Mouse (Mus musculus): ENCODE results near the gene Acot7. TPM values are rescaled to one million over a fixed set of nuclear protein-coding genes. Genes with fewer than 3 reads are reported as not detected.

Gene Acot7
- polyA plus RNA-seq, 1 experiment from 2014 or later: 427 TPM

GRCm38 (mm10) chr4:152185510-152186204 lies 7.7 kb downstream of the Acot7 start:
- Histone ChIP-seq H3K4me1 (replicated peaks) (peaks cover 37% of the 10 kb centered on the region), H3K9ac (peak overlapping the region; percentile 23; the same call in 1 of the 2 replicates), H3K4me2 (peak overlapping the region; percentile 42), H3K4me3 (no peak overlapping the region; the same call in 1 of the 2 replicates), H3K9me3 (no peaks in the 10 kb centered on the region), H3K27ac (replicated peaks) (peak overlapping the region; percentile 74), H3K36me3 (no peaks in the 10 kb centered on the region; the same call in 1 of the 2 replicates), H3K27me3 (no peaks in the 10 kb centered on the region)
- 9% methylated on average over 19 of the region's 19 CpGs for WGBS
- peak; percentile 75 for ATAC-seq (ENCODE audit: low FRiP score, low read depth)

- Histone ChIP-seq H3K4me2 (peak overlapping the region; percentile 42), H3K9me3 (no peaks in the 10 kb centered on the region), H3K4me3 (no peak overlapping the region; the same call in 1 of the 2 replicates), H3K4me1 (replicated peaks) (peaks cover 33% of the 10 kb centered on the region), H3K27me3 (no peaks in the 10 kb centered on the region), H3K36me3 (no peaks in the 10 kb centered on the region; the same call in 1 of the 2 replicates), H3K9ac (no peak overlapping the region), H3K27ac (replicated peaks) (peak overlapping the region; percentile 74)
- ATAC-seq (ENCODE audit: low FRiP score, low read depth): no peak
- WGBS: 45% methylated on average over 14 of the region's 14 CpGs
Observed at GRCm38 (mm10) chr4:152186205-152187082, 8.5 kb downstream of the Acot7 start.

- no peak for ATAC-seq (ENCODE audit: low FRiP score, low read depth)
- Histone ChIP-seq H3K9ac (no peak overlapping the region), H3K4me2 (no peak overlapping the region), H3K4me3 (no peak overlapping the region), H3K9me3 (no peaks in the 10 kb centered on the region), H3K27me3 (no peaks in the 10 kb centered on the region), H3K4me1 (replicated peaks) (peaks cover 33% of the 10 kb centered on the region), H3K27ac (replicated peaks) (no peak overlapping the region), H3K36me3 (no peaks in the 10 kb centered on the region; the same call in 1 of the 2 replicates)
- 86% methylated on average over 9 of the region's 9 CpGs for WGBS
Observed at GRCm38 (mm10) chr4:152187142-152187541, 9.2 kb downstream of the Acot7 start.

- H3K4me2 ChIP-seq: no peak overlapping the region
- no peak overlapping the region for H3K4me3 ChIP-seq
- peaks cover 46% of the 10 kb centered on the region for H3K4me1 ChIP-seq (replicated peaks)
- ATAC-seq (ENCODE audit: low FRiP score, low read depth): no peak
- H3K27ac ChIP-seq (replicated peaks): no peak overlapping the region
- H3K36me3 ChIP-seq: no peaks in the 10 kb centered on the region
- whole genome bisulfite sequencing: 96% methylated on average over 2 of the region's 2 CpGs
- no peaks in the 10 kb centered on the region for H3K27me3 ChIP-seq
- H3K9me3 ChIP-seq: no peaks in the 10 kb centered on the region
- H3K9ac ChIP-seq: no peak overlapping the region
Observed at GRCm38 (mm10) chr4:152188651-152189050, 10.7 kb downstream of the Acot7 start.

- 91% methylated on average over 6 of the region's 6 CpGs for WGBS
- Histone ChIP-seq H3K4me2 (no peak overlapping the region), H3K4me1 (replicated peaks) (peaks cover 46% of the 10 kb centered on the region), H3K4me3 (no peak overlapping the region), H3K36me3 (no peaks in the 10 kb centered on the region), H3K27ac (replicated peaks) (no peak overlapping the region), H3K9ac (no peak overlapping the region), H3K27me3 (no peaks in the 10 kb centered on the region), H3K9me3 (no peaks in the 10 kb centered on the region)
- no peak for ATAC-seq (ENCODE audit: low FRiP score, low read depth)
Observed at GRCm38 (mm10) chr4:152189071-152189470, 11.1 kb downstream of the Acot7 start.

GRCm38 (mm10) chr4:152189691-152190090 lies 11.8 kb downstream of the Acot7 start:
- Histone ChIP-seq H3K4me3 (no peak overlapping the region), H3K27ac (replicated peaks) (no peak overlapping the region), H3K4me2 (no peak overlapping the region), H3K9ac (no peak overlapping the region), H3K27me3 (no peaks in the 10 kb centered on the region), H3K36me3 (no peaks in the 10 kb centered on the region), H3K4me1 (replicated peaks) (peaks cover 51% of the 10 kb centered on the region), H3K9me3 (no peaks in the 10 kb centered on the region)
- 92% methylated on average over 4 of the region's 4 CpGs for WGBS
- ATAC-seq (ENCODE audit: low FRiP score, low read depth): no peak

- ATAC-seq (ENCODE audit: low FRiP score, low read depth): no peak
- WGBS: 65% methylated on average over 11 of the region's 11 CpGs
- Histone ChIP-seq H3K27ac (replicated peaks) (no peak overlapping the region), H3K36me3 (no peaks in the 10 kb centered on the region), H3K4me2 (no peak overlapping the region), H3K4me1 (replicated peaks) (peaks cover 48% of the 10 kb centered on the region), H3K27me3 (no peaks in the 10 kb centered on the region), H3K4me3 (no peak overlapping the region), H3K9me3 (no peaks in the 10 kb centered on the region), H3K9ac (no peak overlapping the region)
Observed at GRCm38 (mm10) chr4:152190096-152190653, 12.2 kb downstream of the Acot7 start.

- Histone ChIP-seq H3K36me3 (no peaks in the 10 kb centered on the region), H3K27me3 (no peaks in the 10 kb centered on the region), H3K4me1 (replicated peaks) (peaks cover 43% of the 10 kb centered on the region), H3K4me3 (no peak overlapping the region), H3K4me2 (no peak overlapping the region), H3K9me3 (no peaks in the 10 kb centered on the region), H3K27ac (replicated peaks) (no peak overlapping the region), H3K9ac (no peak overlapping the region)
- WGBS: 68% methylated on average over 5 of the region's 5 CpGs
- no peak for ATAC-seq (ENCODE audit: low FRiP score, low read depth)
Observed at GRCm38 (mm10) chr4:152190701-152191100, 12.8 kb downstream of the Acot7 start.

- no peak for ATAC-seq (ENCODE audit: low FRiP score, low read depth)
- H3K9me3 ChIP-seq: no peaks in the 10 kb centered on the region
- no peak overlapping the region for H3K4me3 ChIP-seq
- H3K27me3 ChIP-seq: no peaks in the 10 kb centered on the region
- peaks cover 31% of the 10 kb centered on the region for H3K4me1 ChIP-seq (replicated peaks)
- peak overlapping the region; percentile 59 for H3K27ac ChIP-seq (replicated peaks)
- 38% methylated on average over 4 of the region's 4 CpGs for WGBS
- H3K36me3 ChIP-seq: no peaks in the 10 kb centered on the region
- no peak overlapping the region for H3K9ac ChIP-seq
- no peak overlapping the region for H3K4me2 ChIP-seq
Observed at GRCm38 (mm10) chr4:152192569-152192968, 14.6 kb downstream of the Acot7 start.

- H3K36me3 ChIP-seq: no peaks in the 10 kb centered on the region
- no peak overlapping the region for H3K27ac ChIP-seq (replicated peaks)
- H3K27me3 ChIP-seq: no peaks in the 10 kb centered on the region
- peaks cover 31% of the 10 kb centered on the region for H3K4me1 ChIP-seq (replicated peaks)
- no peak for ATAC-seq (ENCODE audit: low FRiP score, low read depth)
- no peak overlapping the region for H3K4me3 ChIP-seq
- 92% methylated on average over 3 of the region's 3 CpGs for WGBS
- no peaks in the 10 kb centered on the region for H3K9me3 ChIP-seq
- H3K4me2 ChIP-seq: no peak overlapping the region
- no peak overlapping the region for H3K9ac ChIP-seq
Observed at GRCm38 (mm10) chr4:152194476-152195175, 16.7 kb downstream of the Acot7 start.

GRCm38 (mm10) chr4:152196276-152196675 lies 18.3 kb downstream of the Acot7 start:
- Histone ChIP-seq H3K4me3 (no peak overlapping the region), H3K9me3 (no peaks in the 10 kb centered on the region), H3K4me1 (replicated peaks) (peaks cover 24% of the 10 kb centered on the region), H3K36me3 (no peaks in the 10 kb centered on the region), H3K4me2 (no peak overlapping the region), H3K27ac (replicated peaks) (no peak overlapping the region), H3K9ac (no peak overlapping the region), H3K27me3 (no peaks in the 10 kb centered on the region)
- WGBS: 91% methylated on average over 9 of the region's 9 CpGs
- no peak for ATAC-seq (ENCODE audit: low FRiP score, low read depth)
